Mouse (Mus musculus): ENCODE measurements around the gene Spred3. TPM values are rescaled to one million over a fixed set of nuclear protein-coding genes. Genes with fewer than 3 reads are reported as not detected.
"Not testable (repeated sequence)": the region's sequence is repeated elsewhere in the genome, so short reads cannot be mapped to it uniquely, and the experiment has no call there.

Spred3 gene
- polyA plus RNA-seq, 1 experiment from 2014 or later = 6.5 TPM

GRCm38 (mm10) chr7:29144006-29144405, 26.2 kb downstream of the Spred3 start:
- H3K27ac ChIP-seq (ENCODE audit: low read depth, low read length) = no peak overlapping the region
- 92% methylated on average over 4 of the region's 4 CpGs for WGBS
- H3K4me3 ChIP-seq (ENCODE audit: low read depth, low read length) = no peak overlapping the region
- H3K36me3 ChIP-seq (ENCODE audit: control insufficient read depth, insufficient read depth, low read length) = no peaks in the 10 kb centered on the region
- no peaks in the 10 kb centered on the region for H3K9me3 ChIP-seq (ENCODE audit: control insufficient read depth, low read length)
- no peak overlapping the region for H3K4me2 ChIP-seq (replicated peaks; ENCODE audit: low read depth, low read length)
- ATAC-seq (ENCODE audit: low FRiP score) = no peak
- no peak for DNase-seq (ENCODE audit: low spot score)
- H3K27me3 ChIP-seq (ENCODE audit: control insufficient read depth, insufficient read depth, low read length) = no peaks in the 10 kb centered on the region
- no peaks in the 10 kb centered on the region for H3K4me1 ChIP-seq (replicated peaks; ENCODE audit: control insufficient read depth, insufficient read depth, low read length)
- H3K9ac ChIP-seq (ENCODE audit: low read depth, low read length) = no peak overlapping the region

- Histone ChIP-seq H3K4me3 (ENCODE audit: low read depth, low read length) (no peak overlapping the region), H3K4me2 (replicated peaks; ENCODE audit: low read depth, low read length) (no peak overlapping the region), H3K36me3 (ENCODE audit: control insufficient read depth, insufficient read depth, low read length) (no peaks in the 10 kb centered on the region), H3K9ac (ENCODE audit: low read depth, low read length) (no peak overlapping the region), H3K27me3 (ENCODE audit: control insufficient read depth, insufficient read depth, low read length) (no peaks in the 10 kb centered on the region; the same call in 1 of the 2 replicates), H3K27ac (ENCODE audit: low read depth, low read length) (no peak overlapping the region), H3K4me1 (replicated peaks; ENCODE audit: control insufficient read depth, insufficient read depth, low read length) (no peaks in the 10 kb centered on the region), H3K9me3 (ENCODE audit: control insufficient read depth, low read length) (no peaks in the 10 kb centered on the region)
- ATAC-seq (ENCODE audit: low FRiP score) (no peak), DNase-seq (ENCODE audit: low spot score) (no peak)
- WGBS = 84% methylated on average over 8 of the region's 8 CpGs
These were observed 28.8 kb downstream of the Spred3 start for GRCm38 (mm10) chr7:29141416-29141815.

GRCm38 (mm10) chr7:29139237-29139636, 31.0 kb downstream of the Spred3 start:
- not testable (repeated sequence) for H3K9me3 ChIP-seq (ENCODE audit: control insufficient read depth, low read length); DNase-seq (ENCODE audit: low spot score); ATAC-seq (ENCODE audit: low FRiP score); H3K27ac ChIP-seq (ENCODE audit: low read depth, low read length); H3K27me3 ChIP-seq (ENCODE audit: control insufficient read depth, insufficient read depth, low read length); H3K36me3 ChIP-seq (ENCODE audit: control insufficient read depth, insufficient read depth, low read length); H3K4me2 ChIP-seq (replicated peaks; ENCODE audit: low read depth, low read length); H3K4me1 ChIP-seq (replicated peaks; ENCODE audit: control insufficient read depth, insufficient read depth, low read length); H3K4me3 ChIP-seq (ENCODE audit: low read depth, low read length); H3K9ac ChIP-seq (ENCODE audit: low read depth, low read length)
- WGBS = 89% methylated on average over 3 of the region's 4 CpGs

GRCm38 (mm10) chr7:29137429-29137828, 32.8 kb downstream of the Spred3 start:
- no peaks in the 10 kb centered on the region for H3K36me3 ChIP-seq (ENCODE audit: control insufficient read depth, insufficient read depth, low read length)
- WGBS = 41% methylated on average over 16 of the region's 16 CpGs
- no peaks in the 10 kb centered on the region for H3K9me3 ChIP-seq (ENCODE audit: control insufficient read depth, low read length)
- no peaks in the 10 kb centered on the region for H3K4me1 ChIP-seq (replicated peaks; ENCODE audit: control insufficient read depth, insufficient read depth, low read length)
- H3K4me2 ChIP-seq (replicated peaks; ENCODE audit: low read depth, low read length) = no peak overlapping the region
- peaks cover 5% of the 10 kb centered on the region for H3K27me3 ChIP-seq (ENCODE audit: control insufficient read depth, insufficient read depth, low read length)
- no peak for DNase-seq (ENCODE audit: low spot score)
- ATAC-seq (ENCODE audit: low FRiP score) = no peak
- H3K4me3 ChIP-seq (ENCODE audit: low read depth, low read length) = no peak overlapping the region
- H3K27ac ChIP-seq (ENCODE audit: low read depth, low read length) = no peak overlapping the region
- no peak overlapping the region for H3K9ac ChIP-seq (ENCODE audit: low read depth, low read length)

GRCm38 (mm10) chr7:29134693-29135386, 35.4 kb downstream of the Spred3 start, which contains the start of gene Rasgrp4:
Gene Rasgrp4, plus strand, starts transcription at chr7:29134851.
- no peak within 1 kb of the TSS for H3K27ac ChIP-seq (ENCODE audit: low read depth, low read length)
- no peaks in the 10 kb centered on the region for H3K4me1 ChIP-seq (replicated peaks; ENCODE audit: control insufficient read depth, insufficient read depth, low read length)
- H3K27me3 ChIP-seq (ENCODE audit: control insufficient read depth, insufficient read depth, low read length) = peaks cover 5% of the 10 kb centered on the region
- H3K4me3 ChIP-seq (ENCODE audit: low read depth, low read length) = 0 out of 2 replicates have a peak within 1 kb of the TSS, but pooled peaks have one; percentile 12
- DNase-seq (ENCODE audit: low spot score) = peak; percentile 37
- no peak for ATAC-seq (ENCODE audit: low FRiP score)
- peak within 1 kb of the TSS; percentile 44 for H3K4me2 ChIP-seq (replicated peaks; ENCODE audit: low read depth, low read length)
- H3K9me3 ChIP-seq (ENCODE audit: control insufficient read depth, low read length) = no peaks in the 10 kb centered on the region
- H3K9ac ChIP-seq (ENCODE audit: low read depth, low read length) = no peak within 1 kb of the TSS
- H3K36me3 ChIP-seq (ENCODE audit: control insufficient read depth, insufficient read depth, low read length) = no peaks in the 10 kb centered on the region
- WGBS = under 1% methylated on average over 15 of the region's 20 CpGs

- Histone ChIP-seq H3K27ac (ENCODE audit: low read depth, low read length) (no peak overlapping the region), H3K9me3 (ENCODE audit: control insufficient read depth, low read length) (no peaks in the 10 kb centered on the region), H3K36me3 (ENCODE audit: control insufficient read depth, insufficient read depth, low read length) (no peaks in the 10 kb centered on the region), H3K4me2 (replicated peaks; ENCODE audit: low read depth, low read length) (peak overlapping the region; percentile 44), H3K4me3 (ENCODE audit: low read depth, low read length) (no peak overlapping the region), H3K27me3 (ENCODE audit: control insufficient read depth, insufficient read depth, low read length) (peaks cover 5% of the 10 kb centered on the region), H3K4me1 (replicated peaks; ENCODE audit: control insufficient read depth, insufficient read depth, low read length) (no peaks in the 10 kb centered on the region), H3K9ac (ENCODE audit: low read depth, low read length) (no peak overlapping the region)
- WGBS = 3% methylated on average over 3 of the region's 4 CpGs
- ATAC-seq (ENCODE audit: low FRiP score) (no peak), DNase-seq (ENCODE audit: low spot score) (no peak)
These were observed 36.0 kb downstream of the Spred3 start for GRCm38 (mm10) chr7:29134230-29134629.

- no peaks in the 10 kb centered on the region for H3K9me3 ChIP-seq (ENCODE audit: control insufficient read depth, low read length)
- H3K36me3 ChIP-seq (ENCODE audit: control insufficient read depth, insufficient read depth, low read length) = no peaks in the 10 kb centered on the region
- no peak for ATAC-seq (ENCODE audit: low FRiP score)
- no peak overlapping the region for H3K27ac ChIP-seq (ENCODE audit: low read depth, low read length)
- H3K27me3 ChIP-seq (ENCODE audit: control insufficient read depth, insufficient read depth, low read length) = no peaks in the 10 kb centered on the region
- 61% methylated on average over 2 of the region's 2 CpGs for WGBS
- no peak overlapping the region for H3K4me2 ChIP-seq (replicated peaks; ENCODE audit: low read depth, low read length)
- H3K9ac ChIP-seq (ENCODE audit: low read depth, low read length) = no peak overlapping the region
- H3K4me3 ChIP-seq (ENCODE audit: low read depth, low read length) = no peak overlapping the region
- H3K4me1 ChIP-seq (replicated peaks; ENCODE audit: control insufficient read depth, insufficient read depth, low read length) = peaks cover 2% of the 10 kb centered on the region; the same call in 1 of the 2 replicates
- no peak for DNase-seq (ENCODE audit: low spot score)
These were observed 41.5 kb downstream of the Spred3 start for GRCm38 (mm10) chr7:29128725-29129124.

GRCm38 (mm10) chr7:29126173-29126915, 43.9 kb downstream of the Spred3 start:
- DNase-seq (ENCODE audit: low spot score) = peak; percentile 75
- Histone ChIP-seq H3K36me3 (ENCODE audit: control insufficient read depth, insufficient read depth, low read length) (no peaks in the 10 kb centered on the region), H3K9me3 (ENCODE audit: control insufficient read depth, low read length) (no peaks in the 10 kb centered on the region), H3K27ac (ENCODE audit: low read depth, low read length) (no peak overlapping the region), H3K4me1 (replicated peaks; ENCODE audit: control insufficient read depth, insufficient read depth, low read length) (peaks cover 2% of the 10 kb centered on the region; the same call in 1 of the 2 replicates), H3K9ac (ENCODE audit: low read depth, low read length) (no peak overlapping the region), H3K4me2 (replicated peaks; ENCODE audit: low read depth, low read length) (no peak overlapping the region), H3K4me3 (ENCODE audit: low read depth, low read length) (no peak overlapping the region), H3K27me3 (ENCODE audit: control insufficient read depth, insufficient read depth, low read length) (no peaks in the 10 kb centered on the region)
- 33% methylated on average over 7 of the region's 7 CpGs for WGBS
- ATAC-seq (ENCODE audit: low FRiP score) = no peak
